Mouse (Mus musculus): ENCODE results near the gene Fam169a. TPM values are rescaled to one million over a fixed set of nuclear protein-coding genes. Genes with fewer than 3 reads are reported as not detected.

Fam169a gene
- total and polyA plus RNA-seq, 3 experiments: 0.42 to 0.79 TPM; not detected in 1

DNA sequence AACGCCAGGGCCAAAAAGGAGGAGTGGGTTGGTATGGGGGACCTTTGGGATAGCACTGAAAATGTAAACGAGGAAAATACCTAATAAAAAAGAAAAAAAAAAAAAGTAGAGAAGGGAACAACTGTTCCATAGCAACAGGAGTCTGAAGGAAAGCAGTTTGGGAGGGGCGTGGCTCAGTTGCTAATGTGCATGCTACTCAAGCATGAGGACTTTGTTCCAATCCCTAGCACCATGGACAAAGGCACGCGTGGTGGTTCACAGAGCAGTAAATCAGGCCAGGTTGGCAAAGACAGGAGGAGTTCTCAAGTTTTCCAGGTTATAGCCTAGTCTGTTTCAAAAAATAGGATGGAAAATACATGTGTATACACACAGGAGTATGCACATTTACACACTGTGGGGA, 47.0 kb upstream of the Fam169a start:
- Histone ChIP-seq H3K9me3 (replicated peaks; ENCODE audit: low read length) (peaks cover 3% of the 10 kb centered on the region), H3K79me2 (replicated peaks; ENCODE audit: control insufficient read depth, extremely low read depth, insufficient read depth, poor library complexity, severe bottlenecking) (no peaks in the 10 kb centered on the region), H3K27me3 (replicated peaks) (no peaks in the 10 kb centered on the region), H3K4me2 (ENCODE audit: insufficient read depth, low read depth, poor library complexity, severe bottlenecking) (no peak overlapping the region), H3K9ac (ENCODE audit: insufficient read depth, low read depth) (no peak overlapping the region), H3K4me3 (replicated peaks in 1 of 3; ENCODE audit: low read depth in 2 of 3, low read length in 2 of 3, poor library complexity in 1 of 3) (no peak overlapping the region), H3K36me3 (replicated peaks in 1 of 2; ENCODE audit: control insufficient read depth in 1 of 2, insufficient read depth in 1 of 2, low read length in 1 of 2) (no peaks in the 10 kb centered on the region), H3K4me1 (ENCODE audit: control insufficient read depth in 1 of 2, insufficient read depth in 2 of 2) (no peaks in the 10 kb centered on the region), H3K27ac (ENCODE audit: insufficient read depth, low read depth) (no peak overlapping the region)
- in situ Hi-C loops (cut with MboI; ENCODE audit: low pct_ligation_motif_present, low pct_unique_long_range_greater_than_20kb, low sequenced_read_pairs) (no loop called here), dilution Hi-C loops (cut with MboI; ENCODE audit: extremely low pct_ligation_motif_present, extremely low pct_unique_long_range_greater_than_20kb, low sequenced_read_pairs) (no loop called here)
- TF ChIP-seq ZKSCAN1 (IDR thresholded peaks at IDR 0.05; ENCODE audit: borderline replicate concordance, low read depth, low read length) (no peak), MAFK (IDR thresholded peaks at IDR 0.05; ENCODE audit: insufficient replicate concordance, low read length) (no peak), ZC3H11A (IDR thresholded peaks at IDR 0.05; ENCODE audit: low read depth, low read length) (no peak), ELF1 (IDR thresholded peaks at IDR 0.05; ENCODE audit: low read depth, low read length) (no peak), ZMIZ1 (IDR thresholded peaks at IDR 0.05; ENCODE audit: low read depth, low read length) (no peak)
- DNase-seq (ENCODE audit: extremely low read depth): no peak

- Histone ChIP-seq H3K9me3 (replicated peaks; ENCODE audit: low read length) (no peaks in the 10 kb centered on the region), H3K36me3 (replicated peaks in 1 of 2; ENCODE audit: control insufficient read depth in 1 of 2, insufficient read depth in 1 of 2, low read length in 1 of 2) (no peaks in the 10 kb centered on the region), H3K4me1 (ENCODE audit: control insufficient read depth in 1 of 2, insufficient read depth in 2 of 2) (no peaks in the 10 kb centered on the region), H3K27ac (ENCODE audit: insufficient read depth, low read depth) (no peak overlapping the region), H3K79me2 (replicated peaks; ENCODE audit: control insufficient read depth, extremely low read depth, insufficient read depth, poor library complexity, severe bottlenecking) (no peaks in the 10 kb centered on the region), H3K4me2 (ENCODE audit: insufficient read depth, low read depth, poor library complexity, severe bottlenecking) (no peak overlapping the region), H3K9ac (ENCODE audit: insufficient read depth, low read depth) (no peak overlapping the region), H3K4me3 (replicated peaks in 1 of 3; ENCODE audit: low read depth in 2 of 3, low read length in 2 of 3, poor library complexity in 1 of 3) (no peak overlapping the region), H3K27me3 (replicated peaks) (no peaks in the 10 kb centered on the region)
- no peak for DNase-seq (ENCODE audit: extremely low read depth)
- TF ChIP-seq SMC3 (IDR thresholded peaks at IDR 0.05; ENCODE audit: low read depth, low read length): no peak
- no peak for TF ChIP-seq CHD2 (IDR thresholded peaks at IDR 0.05; ENCODE audit: low read length)
- TF ChIP-seq GABPA (IDR thresholded peaks at IDR 0.05; ENCODE audit: insufficient replicate concordance, low read depth, low read length): no peak
- no peak for TF ChIP-seq MYC (IDR thresholded peaks at IDR 0.05; ENCODE audit: low read depth, low read length)
- TF ChIP-seq RAD21 (IDR thresholded peaks at IDR 0.05; ENCODE audit: low read depth, low read length): no peak
- TF ChIP-seq TCF12 (IDR thresholded peaks at IDR 0.05; ENCODE audit: low read depth, low read length): no peak
- TF ChIP-seq UBTF (IDR thresholded peaks at IDR 0.05; ENCODE audit: low read depth, low read length): no peak
- TF ChIP-seq ZKSCAN1 (IDR thresholded peaks at IDR 0.05; ENCODE audit: borderline replicate concordance, low read depth, low read length): no peak
- dilution Hi-C loops (cut with MboI; ENCODE audit: extremely low pct_ligation_motif_present, extremely low pct_unique_long_range_greater_than_20kb, low sequenced_read_pairs) (no loop called here), in situ Hi-C loops (cut with MboI; ENCODE audit: low pct_ligation_motif_present, low pct_unique_long_range_greater_than_20kb, low sequenced_read_pairs) (no loop called here)
These were observed 45.2 kb upstream of the Fam169a start for GRCm38 (mm10) chr13:97021906-97022305.

- Histone ChIP-seq H3K9me3 (replicated peaks; ENCODE audit: low read length) (no peaks in the 10 kb centered on the region), H3K9ac (ENCODE audit: insufficient read depth, low read depth) (no peak overlapping the region), H3K4me2 (ENCODE audit: insufficient read depth, low read depth, poor library complexity, severe bottlenecking) (no peak overlapping the region), H3K36me3 (replicated peaks in 1 of 2; ENCODE audit: control insufficient read depth in 1 of 2, insufficient read depth in 1 of 2, low read length in 1 of 2) (no peaks in the 10 kb centered on the region), H3K4me1 (ENCODE audit: control insufficient read depth in 1 of 2, insufficient read depth in 2 of 2) (no peaks in the 10 kb centered on the region), H3K79me2 (replicated peaks; ENCODE audit: control insufficient read depth, extremely low read depth, insufficient read depth, poor library complexity, severe bottlenecking) (no peaks in the 10 kb centered on the region), H3K27ac (ENCODE audit: insufficient read depth, low read depth) (no peak overlapping the region), H3K27me3 (replicated peaks) (no peaks in the 10 kb centered on the region), H3K4me3 (replicated peaks in 1 of 3; ENCODE audit: low read depth in 2 of 3, low read length in 2 of 3, poor library complexity in 1 of 3) (no peak overlapping the region)
- DNase-seq (ENCODE audit: extremely low read depth): no peak
- in situ Hi-C loops (cut with MboI; ENCODE audit: low pct_ligation_motif_present, low pct_unique_long_range_greater_than_20kb, low sequenced_read_pairs) (no loop called here), dilution Hi-C loops (cut with MboI; ENCODE audit: extremely low pct_ligation_motif_present, extremely low pct_unique_long_range_greater_than_20kb, low sequenced_read_pairs) (no loop called here)
- TF ChIP-seq MYC (IDR thresholded peaks at IDR 0.05; ENCODE audit: low read depth, low read length) (no peak), USF1 (IDR thresholded peaks at IDR 0.05; ENCODE audit: low read depth, low read length) (no peak), TBP (conservative IDR thresholded peaks at IDR 0.05; ENCODE audit: low read depth, low read length) (no peak), ZKSCAN1 (IDR thresholded peaks at IDR 0.05; ENCODE audit: borderline replicate concordance, low read depth, low read length) (no peak), NRF1 (IDR thresholded peaks at IDR 0.05; ENCODE audit: low read depth, low read length) (no peak), MAX (IDR thresholded peaks at IDR 0.05; ENCODE audit: low read length) (no peak), ETS1 (conservative IDR thresholded peaks at IDR 0.05; ENCODE audit: low read depth, low read length) (no peak), JUND (conservative IDR thresholded peaks at IDR 0.05; ENCODE audit: low read depth, low read length) (no peak), TCF12 (IDR thresholded peaks at IDR 0.05; ENCODE audit: low read depth, low read length) (no peak), CHD1 (IDR thresholded peaks at IDR 0.05; ENCODE audit: low read depth, low read length) (no peak), UBTF (IDR thresholded peaks at IDR 0.05; ENCODE audit: low read depth, low read length) (no peak), USF2 (conservative IDR thresholded peaks at IDR 0.05; ENCODE audit: low read depth, low read length) (no peak), E2F4 (IDR thresholded peaks at IDR 0.05; ENCODE audit: insufficient replicate concordance, low read depth, low read length) (no peak), ELF1 (IDR thresholded peaks at IDR 0.05; ENCODE audit: low read depth, low read length) (no peak), RCOR1 (conservative IDR thresholded peaks at IDR 0.05; ENCODE audit: low read depth, low read length) (no peak), HCFC1 (IDR thresholded peaks at IDR 0.05; ENCODE audit: low read depth, low read length) (no peak), EP300 (IDR thresholded peaks at IDR 0.05; ENCODE audit: low read length) (no peak), CTCF (conservative IDR thresholded peaks at IDR 0.05 in 1 of 2, IDR thresholded peaks at IDR 0.05 in 1 of 2; ENCODE audit: low read depth in 2 of 2, low read length in 2 of 2) (no peak), ZC3H11A (IDR thresholded peaks at IDR 0.05; ENCODE audit: low read depth, low read length) (no peak)
These were observed 37.0 kb upstream of the Fam169a start for GRCm38 (mm10) chr13:97030075-97030474.

All from CH12.LX (cell line).